Mouse (Mus musculus) left cerebral cortex, postnatal 14 days (tissue): ENCODE results near the gene 4930596D02Rik. TPM values are rescaled to one million over a fixed set of nuclear protein-coding genes. Genes with fewer than 3 reads are reported as not detected.

Source experiments
- DNase-seq, 2 experiments: peaks; one replicate each; pipeline ENCODE4 v3.0.0; 2021 to 2022; ENCODE audit warnings: low spot score in 2 of 2, mixed read lengths in 1 of 2
- intact Hi-C: fragments of 180-260 bp; cut with DNase I; formaldehyde crosslinking; loops from one replicate; pipeline ENCODE4 v1.15.1; 2025
- long read RNA-seq, 2 experiments: library from polyadenylated mRNA; stranded (forward); transcript quantifications; one replicate each; pipeline ENCODE4 v2.0.0; 2021
- total RNA-seq, 2 experiments: library from RNA; stranded (reverse); gene quantifications; 2 replicates each; pipeline ENCODE4 v1.2.3; 2021

4930596D02Rik gene
- not detected for total RNA-seq
- long read RNA-seq, experiment 1, result 0 reads
- long read RNA-seq, experiment 2, result 0 reads

DNA sequence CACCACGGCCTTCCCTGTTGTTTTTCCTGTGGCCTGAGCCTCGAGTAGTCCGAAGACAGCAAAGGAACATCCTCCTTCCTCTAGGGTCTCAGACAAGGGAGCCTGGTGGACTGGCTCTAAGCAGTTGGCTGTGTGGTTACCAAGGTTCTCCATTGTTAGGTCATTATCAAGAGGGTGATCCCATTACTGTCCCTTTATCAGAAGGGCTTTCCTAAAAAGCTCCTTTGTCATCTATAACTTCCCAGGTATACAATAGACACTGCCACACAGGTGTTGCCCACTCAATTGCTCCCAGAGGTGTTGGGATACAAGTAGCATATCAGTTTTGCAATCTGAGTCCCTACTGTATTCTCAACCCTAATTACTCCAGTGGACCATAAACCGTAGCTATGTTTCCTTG is at the start of gene 4930596D02Rik:
Gene 4930596D02Rik (minus strand): TSS at position 101 of the 400 bp plus-strand sequence.
- intact Hi-C loops, result no loop called here
- no peak for DNase-seq

- DNase-seq, result no peak
- intact Hi-C loops, result no loop called here
Observed at GRCm38 (mm10) chr14:35853254-35853653, 41.5 kb upstream of the 4930596D02Rik start.

- DNase-seq, result no peak
- intact Hi-C loops, result no loop called here
Observed at GRCm38 (mm10) chr14:35845271-35845670, 33.5 kb upstream of the 4930596D02Rik start.

DNA sequence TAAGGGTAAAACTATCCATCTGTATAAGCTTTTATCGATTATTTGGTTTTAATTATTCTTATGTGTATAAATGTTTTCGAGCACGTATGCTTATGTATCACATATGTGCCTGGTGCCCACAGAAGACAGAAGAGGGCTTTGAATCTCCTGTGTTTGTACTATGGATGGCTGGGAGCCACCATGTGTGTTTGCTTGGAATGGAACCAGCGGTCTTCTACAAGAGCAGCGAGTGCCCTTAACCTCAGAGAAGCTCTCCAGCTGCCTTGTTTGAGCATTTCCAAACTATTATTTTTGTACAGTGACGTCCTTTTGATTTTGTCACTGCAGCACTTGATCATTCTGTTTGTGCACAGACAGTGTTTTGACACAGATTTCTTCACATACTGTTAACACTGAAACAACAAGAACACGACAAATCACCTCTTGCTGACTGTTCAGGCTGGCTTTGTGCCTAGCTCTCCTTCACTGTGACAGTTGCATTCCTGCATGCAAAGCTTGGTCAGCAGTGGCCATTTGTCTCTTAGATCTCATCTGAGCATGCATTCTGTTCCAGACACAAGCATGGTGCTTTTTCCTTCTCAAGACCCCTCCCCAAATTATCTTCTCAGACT is 30.4 kb upstream of the 4930596D02Rik start:
- no peak for DNase-seq
- intact Hi-C loops, result no loop called here

DNA sequence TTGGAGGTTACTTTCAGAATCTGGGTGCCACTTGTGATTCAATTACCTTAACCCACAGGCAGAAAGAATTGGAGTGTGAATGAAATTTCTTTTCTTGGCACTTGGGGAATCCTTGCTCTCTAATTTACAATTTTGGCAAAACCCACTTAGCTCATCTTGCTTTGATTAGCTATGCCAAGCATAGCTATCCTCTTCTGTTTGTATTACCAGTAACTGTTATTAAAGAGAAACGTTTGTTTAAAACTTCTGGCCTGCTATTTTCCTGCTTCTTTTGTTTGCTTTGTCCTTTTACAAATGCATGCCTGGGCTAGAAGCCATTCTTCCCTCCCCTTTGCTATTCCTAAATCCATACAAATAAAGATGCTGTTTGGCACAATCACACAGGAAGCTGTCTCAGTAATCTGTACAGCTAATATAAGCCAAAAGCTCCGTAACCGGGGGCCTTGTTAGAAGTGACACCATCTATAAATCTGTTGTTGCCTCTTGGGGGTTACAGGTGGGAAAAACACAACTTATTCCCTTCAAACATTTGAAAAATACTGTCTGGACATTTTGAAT is 19.0 kb downstream of the 4930596D02Rik start:
- intact Hi-C loops, result no loop called here
- no peak for DNase-seq

DNA sequence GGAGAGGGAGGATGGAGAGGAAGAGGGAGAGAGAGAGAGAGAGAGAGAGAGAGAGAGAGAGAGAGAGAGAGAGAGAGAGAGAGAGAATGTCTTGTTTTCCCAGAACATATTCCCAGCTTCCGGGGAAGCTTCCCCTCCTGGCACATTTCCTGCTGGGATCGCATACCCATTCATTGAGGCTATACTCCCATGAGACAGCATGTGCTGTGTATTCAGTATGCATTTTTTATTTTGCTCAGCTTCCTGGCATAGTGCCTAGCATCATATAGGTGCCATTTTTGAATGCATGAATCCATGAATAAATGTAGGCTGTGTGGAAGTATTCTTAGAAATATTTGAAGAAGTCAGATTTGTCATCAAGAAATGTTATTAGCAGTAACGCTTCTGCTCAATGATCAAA is 31.7 kb downstream of the 4930596D02Rik start:
- intact Hi-C loops, result no loop called here
- peak; percentile 4 to 7 for DNase-seq

GRCm38 (mm10) chr14:35773306-35773705 is 38.5 kb downstream of the 4930596D02Rik start:
- DNase-seq, result no peak
- intact Hi-C loops, result no loop called here
